Mouse (Mus musculus) G1E (cell line): ENCODE results near the gene Acsl6. TPM values are rescaled to one million over a fixed set of nuclear protein-coding genes. Genes with fewer than 3 reads are reported as not detected.

Source experiments
- ATAC-seq: 2 replicates; pipeline ENCODE4 v1.8.0; 2016; ENCODE audit warnings: mild to moderate bottlenecking; ENCODE audit not compliant: insufficient number of reproducible peaks, poor library complexity, low FRiP score, severe bottlenecking; ENCODE audit errors: extremely low read depth
- DNase-seq: peaks from one replicate; pipeline ENCODE4 v3.0.0; 2012; ENCODE audit warnings: low spot score
- H3K27me3 ChIP-seq: 2 replicates; pipeline ENCODE4 v1.6.1; 2012; ENCODE audit warnings: mild to moderate bottlenecking, low read length, inconsistent platforms; ENCODE audit not compliant: insufficient read depth
- H3K36me3 ChIP-seq: replicated peaks from 2 replicates; pipeline ENCODE3; 2012; ENCODE audit warnings: mild to moderate bottlenecking, inconsistent platforms
- H3K4me1 ChIP-seq: 2 replicates; pipeline ENCODE4 v1.6.1; 2012; ENCODE audit warnings: low read depth, low read length, inconsistent platforms, mixed read lengths; ENCODE audit not compliant: insufficient read depth
- H3K4me3 ChIP-seq: 2 replicates; pipeline ENCODE4 v1.5.1; 2012; ENCODE audit warnings: low read depth, mild to moderate bottlenecking, inconsistent platforms, low read length, moderate library complexity, mixed read lengths
- H3K9me3 ChIP-seq: replicated peaks from 2 replicates; pipeline ENCODE4 v1.6.1; 2012; ENCODE audit warnings: inconsistent platforms
- CTCF ChIP-seq: IDR thresholded peaks from 2 replicates; pipeline ENCODE4 v1.5.1; 2012; ENCODE audit warnings: low read depth, low read length, inconsistent platforms, mixed read lengths
- GATA1 ChIP-seq: IDR thresholded peaks from 2 replicates; pipeline ENCODE4 v1.6.1; 2012; ENCODE audit warnings: borderline replicate concordance, low read length, inconsistent platforms, mixed read lengths
- GATA2 ChIP-seq: IDR thresholded peaks from 2 replicates; pipeline ENCODE4 v1.6.1; 2012; ENCODE audit warnings: low read depth, low read length, inconsistent platforms, borderline replicate concordance
- POLR2AphosphoS5 ChIP-seq: IDR thresholded peaks from 2 replicates; pipeline ENCODE4 v1.6.1; 2012; ENCODE audit warnings: low read depth, low read length, inconsistent platforms; ENCODE audit not compliant: insufficient replicate concordance
- TAL1 ChIP-seq: conservative IDR thresholded peaks from 2 replicates; pipeline ENCODE4 v1.6.1; 2012; ENCODE audit warnings: low read depth, low read length, inconsistent platforms, mixed read lengths
- polyA plus RNA-seq: library from polyadenylated mRNA; stranded (reverse); fragments of >175 nt; gene quantifications from 2 replicates; pipeline ENCODE4 v1.2.3, GENCODE M21; 2012
- total RNA-seq, 2 experiments: library from RNA; stranded (forward) in 1 of 2; stranded (reverse) in 1 of 2; fragments of 200-1000 nt in 1 of 2; fragments of >200 nt in 1 of 2; fragmentation: Nextera tagmentation in 1 of 2; gene quantifications; 2 replicates each; pipeline ENCODE4 v1.2.3; 2014 to 2017

Acsl6 gene
- total and polyA plus RNA-seq, 3 experiments = 0.11 TPM; not detected in 2

- no peak for ATAC-seq
- H3K36me3 ChIP-seq = no peaks in the 10 kb centered on the region
- no peak for DNase-seq
- no peaks in the 10 kb centered on the region for H3K27me3 ChIP-seq
- TF ChIP-seq POLR2AphosphoS5 = no peak
- TF ChIP-seq TAL1 = no peak
- TF ChIP-seq GATA2 = no peak
- TF ChIP-seq GATA1 = no peak
- TF ChIP-seq CTCF = no peak
- H3K4me3 ChIP-seq = no peak overlapping the region
- H3K4me1 ChIP-seq = no peaks in the 10 kb centered on the region
- no peaks in the 10 kb centered on the region for H3K9me3 ChIP-seq
Observed at GRCm38 (mm10) chr11:54354595-54355563, 51.3 kb downstream of the Acsl6 start.

DNA sequence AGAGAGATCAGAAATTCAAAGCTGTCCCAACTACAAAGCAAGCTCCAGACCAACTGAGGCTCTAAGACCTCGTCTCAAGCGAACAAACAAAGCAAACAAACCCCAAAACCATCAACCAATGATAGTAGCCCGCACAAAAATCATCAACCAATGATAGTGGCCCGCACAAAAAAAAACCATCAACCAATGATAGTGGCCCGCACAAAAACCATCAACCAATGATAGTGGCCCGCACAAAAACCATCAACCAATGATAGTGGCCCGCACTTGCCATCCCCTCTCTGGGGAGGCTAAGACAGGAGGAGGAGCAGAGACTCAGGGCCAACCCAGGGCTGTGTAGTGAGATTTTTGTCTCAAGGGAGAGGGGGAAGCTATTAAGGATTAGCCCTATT lies 52.0 kb downstream of the Acsl6 start:
- Histone ChIP-seq H3K36me3 (no peaks in the 10 kb centered on the region), H3K4me3 (no peak overlapping the region), H3K4me1 (no peaks in the 10 kb centered on the region), H3K9me3 (no peaks in the 10 kb centered on the region), H3K27me3 (no peaks in the 10 kb centered on the region)
- DNase-seq (no peak), ATAC-seq (no peak)
- no peak for TF ChIP-seq GATA2
- TF ChIP-seq POLR2AphosphoS5 = no peak
- no peak for TF ChIP-seq CTCF
- TF ChIP-seq GATA1 = no peak
- no peak for TF ChIP-seq TAL1

DNA sequence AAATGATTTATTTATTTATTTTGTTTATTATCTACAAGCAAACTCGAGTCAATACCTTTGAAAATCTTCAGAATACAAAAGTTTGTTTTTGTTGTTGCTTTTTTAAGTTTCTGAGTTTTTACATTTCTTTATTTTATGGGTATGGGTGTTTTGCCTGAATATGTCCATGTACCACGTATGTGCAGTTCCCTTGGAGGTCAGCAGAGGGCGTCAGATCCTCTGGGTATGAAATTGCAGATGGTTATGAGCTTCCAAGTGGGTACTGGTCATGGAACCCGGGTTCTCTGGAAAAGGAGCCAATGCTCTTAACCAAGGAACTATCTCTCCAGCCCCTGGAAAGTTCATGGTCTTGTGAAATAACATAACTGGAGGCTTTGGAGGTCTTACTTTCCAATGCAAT lies 53.1 kb downstream of the Acsl6 start:
- no peaks in the 10 kb centered on the region for H3K27me3 ChIP-seq
- no peaks in the 10 kb centered on the region for H3K9me3 ChIP-seq
- DNase-seq (no peak), ATAC-seq (no peak)
- H3K4me1 ChIP-seq = no peaks in the 10 kb centered on the region
- no peaks in the 10 kb centered on the region for H3K36me3 ChIP-seq
- no peak overlapping the region for H3K4me3 ChIP-seq
- TF ChIP-seq GATA2 (no peak), CTCF (no peak), GATA1 (no peak), POLR2AphosphoS5 (no peak), TAL1 (no peak)

- Histone ChIP-seq H3K36me3 (no peaks in the 10 kb centered on the region), H3K4me3 (no peak overlapping the region), H3K27me3 (no peaks in the 10 kb centered on the region), H3K9me3 (no peaks in the 10 kb centered on the region), H3K4me1 (no peaks in the 10 kb centered on the region)
- no peak for DNase-seq
- TF ChIP-seq GATA2 (no peak), GATA1 (no peak), CTCF (no peak), TAL1 (no peak), POLR2AphosphoS5 (no peak)
- no peak for ATAC-seq
Observed at GRCm38 (mm10) chr11:54372553-54372952, 69.0 kb downstream of the Acsl6 start.

GRCm38 (mm10) chr11:54390386-54390785 lies 86.8 kb downstream of the Acsl6 start:
- peaks cover 8% of the 10 kb centered on the region for H3K27me3 ChIP-seq
- H3K9me3 ChIP-seq = no peaks in the 10 kb centered on the region
- no peaks in the 10 kb centered on the region for H3K4me1 ChIP-seq
- no peak for TF ChIP-seq POLR2AphosphoS5
- ATAC-seq (no peak), DNase-seq (no peak)
- no peak overlapping the region for H3K4me3 ChIP-seq
- no peaks in the 10 kb centered on the region for H3K36me3 ChIP-seq

- ATAC-seq = no peak
- no peaks in the 10 kb centered on the region for H3K9me3 ChIP-seq
- DNase-seq = no peak
- TF ChIP-seq GATA2 (no peak), CTCF (no peak), TAL1 (no peak), GATA1 (no peak), POLR2AphosphoS5 (no peak)
- H3K36me3 ChIP-seq = no peaks in the 10 kb centered on the region
- peaks cover 8% of the 10 kb centered on the region for H3K27me3 ChIP-seq
- H3K4me1 ChIP-seq = no peaks in the 10 kb centered on the region
- H3K4me3 ChIP-seq = no peak overlapping the region
Observed at GRCm38 (mm10) chr11:54391326-54391725, 87.7 kb downstream of the Acsl6 start.
